Mouse (Mus musculus): Measurements from ENCODE around the gene Twf2. TPM values are rescaled to one million over a fixed set of nuclear protein-coding genes. Genes with fewer than 3 reads are reported as not detected.

Gene Twf2
- total and polyA plus RNA-seq, 3 experiments = 120 to 186 (median 131) TPM

GRCm38 (mm10) chr9:106237878-106238277 lies 35.0 kb downstream of the Twf2 start:
- Histone ChIP-seq H3K9me3 (replicated peaks; ENCODE audit: low read length) (no peaks in the 10 kb centered on the region), H3K4me1 (ENCODE audit: control insufficient read depth in 1 of 2, insufficient read depth in 2 of 2) (peaks cover 10 to 15% of the 10 kb centered on the region in 2 experiments), H3K4me2 (ENCODE audit: insufficient read depth, low read depth, poor library complexity, severe bottlenecking) (no peak overlapping the region), H3K36me3 (replicated peaks in 1 of 2; ENCODE audit: control insufficient read depth in 1 of 2, insufficient read depth in 1 of 2, low read length in 1 of 2) (peaks cover 80 to 98% of the 10 kb centered on the region in 2 experiments), H3K4me3 (replicated peaks in 1 of 3; ENCODE audit: low read depth in 2 of 3, low read length in 2 of 3, poor library complexity in 1 of 3) (no peak overlapping the region), H3K79me2 (replicated peaks; ENCODE audit: control insufficient read depth, extremely low read depth, insufficient read depth, poor library complexity, severe bottlenecking) (no peaks in the 10 kb centered on the region), H3K27ac (ENCODE audit: insufficient read depth, low read depth) (no peak overlapping the region), H3K27me3 (replicated peaks) (no peaks in the 10 kb centered on the region), H3K9ac (ENCODE audit: insufficient read depth, low read depth) (no peak overlapping the region)
- dilution Hi-C loops (cut with MboI; ENCODE audit: extremely low pct_ligation_motif_present, extremely low pct_unique_long_range_greater_than_20kb, low sequenced_read_pairs) (no loop called here), in situ Hi-C loops (cut with MboI; ENCODE audit: low pct_ligation_motif_present, low pct_unique_long_range_greater_than_20kb, low sequenced_read_pairs) (no loop called here)
- DNase-seq (ENCODE audit: extremely low read depth) = no peak
- TF ChIP-seq MYC (IDR thresholded peaks at IDR 0.05; ENCODE audit: low read depth, low read length) = no peak
- no peak for TF ChIP-seq ZKSCAN1 (IDR thresholded peaks at IDR 0.05; ENCODE audit: borderline replicate concordance, low read depth, low read length)
- no peak for TF ChIP-seq SMC3 (IDR thresholded peaks at IDR 0.05; ENCODE audit: low read depth, low read length)
- TF ChIP-seq ETS1 (conservative IDR thresholded peaks at IDR 0.05; ENCODE audit: low read depth, low read length) = no peak
- TF ChIP-seq CHD1 (IDR thresholded peaks at IDR 0.05; ENCODE audit: low read depth, low read length) = no peak
- no peak for TF ChIP-seq USF1 (IDR thresholded peaks at IDR 0.05; ENCODE audit: low read depth, low read length)
- no peak for TF ChIP-seq SIN3A (IDR thresholded peaks at IDR 0.05; ENCODE audit: low read length)
- no peak for TF ChIP-seq NRF1 (IDR thresholded peaks at IDR 0.05; ENCODE audit: low read depth, low read length)
- no peak for TF ChIP-seq MAX (IDR thresholded peaks at IDR 0.05; ENCODE audit: low read length)
- TF ChIP-seq MEF2A (IDR thresholded peaks at IDR 0.05; ENCODE audit: borderline replicate concordance, low read depth, low read length) = no peak
- TF ChIP-seq IRF4 (IDR thresholded peaks at IDR 0.05; ENCODE audit: low read depth, low read length) = no peak
- TF ChIP-seq HCFC1 (IDR thresholded peaks at IDR 0.05; ENCODE audit: low read depth, low read length) = no peak
- TF ChIP-seq RAD21 (IDR thresholded peaks at IDR 0.05; ENCODE audit: low read depth, low read length) = no peak
- no peak for TF ChIP-seq ELF1 (IDR thresholded peaks at IDR 0.05; ENCODE audit: low read depth, low read length)
- no peak for TF ChIP-seq TBP (conservative IDR thresholded peaks at IDR 0.05; ENCODE audit: low read depth, low read length)
- TF ChIP-seq MXI1 (IDR thresholded peaks at IDR 0.05; ENCODE audit: low read depth, low read length) = no peak

DNA sequence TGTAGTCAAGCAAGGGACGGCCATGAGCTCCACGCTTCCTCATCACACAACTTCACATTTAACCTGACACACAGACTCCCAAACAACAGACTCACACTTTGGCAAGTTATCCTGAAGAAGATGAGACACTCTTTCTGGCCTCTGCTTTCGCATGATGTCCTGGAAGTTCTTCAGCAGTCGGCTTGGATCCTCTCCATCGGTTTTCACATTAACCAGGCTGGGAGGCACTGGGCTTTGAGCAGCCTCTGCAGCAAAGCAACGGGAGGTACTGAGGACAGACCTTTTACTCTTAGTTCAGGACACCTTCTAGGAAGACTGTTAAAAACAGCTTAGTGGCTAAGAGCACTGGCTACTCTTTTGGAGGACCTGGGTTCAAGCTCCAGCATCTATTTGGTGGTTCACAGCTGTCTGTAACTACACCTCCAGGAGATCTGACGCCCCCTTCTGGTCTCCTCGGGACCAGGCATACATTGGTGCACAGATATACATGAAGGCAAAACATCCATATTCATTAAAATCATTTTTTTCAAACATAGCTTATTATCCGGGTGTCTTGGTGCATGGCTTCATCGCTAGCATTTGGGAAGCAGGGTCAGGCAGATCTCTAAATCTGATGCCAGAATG lies 38.7 kb downstream of the Twf2 start:
- H3K4me3 ChIP-seq (replicated peaks in 1 of 3; ENCODE audit: low read depth in 2 of 3, low read length in 2 of 3, poor library complexity in 1 of 3) = no peak overlapping the region
- no peaks in the 10 kb centered on the region for H3K27me3 ChIP-seq (replicated peaks)
- no peak overlapping the region for H3K4me2 ChIP-seq (ENCODE audit: insufficient read depth, low read depth, poor library complexity, severe bottlenecking)
- dilution Hi-C loops (cut with MboI; ENCODE audit: extremely low pct_ligation_motif_present, extremely low pct_unique_long_range_greater_than_20kb, low sequenced_read_pairs) = no loop called here
- H3K9ac ChIP-seq (ENCODE audit: insufficient read depth, low read depth) = no peak overlapping the region
- H3K36me3 ChIP-seq (replicated peaks in 1 of 2; ENCODE audit: control insufficient read depth in 1 of 2, insufficient read depth in 1 of 2, low read length in 1 of 2) = peaks cover 61 to 81% of the 10 kb centered on the region in 2 experiments
- peaks cover 0 to 13% of the 10 kb centered on the region in 2 experiments; a peak in 2 of 4 replicates for H3K4me1 ChIP-seq (ENCODE audit: control insufficient read depth in 1 of 2, insufficient read depth in 2 of 2)
- no peak overlapping the region for H3K27ac ChIP-seq (ENCODE audit: insufficient read depth, low read depth)
- TF ChIP-seq E2F4 (IDR thresholded peaks at IDR 0.05; ENCODE audit: insufficient replicate concordance, low read depth, low read length) = no peak
- no peak for TF ChIP-seq TCF12 (IDR thresholded peaks at IDR 0.05; ENCODE audit: low read depth, low read length)
- TF ChIP-seq SMC3 (IDR thresholded peaks at IDR 0.05; ENCODE audit: low read depth, low read length) = peak; percentile 21; the same call in 1 of the 2 replicates
- no peak for TF ChIP-seq CHD2 (IDR thresholded peaks at IDR 0.05; ENCODE audit: low read length)
- no peak for TF ChIP-seq MAX (IDR thresholded peaks at IDR 0.05; ENCODE audit: low read length)
- TF ChIP-seq USF1 (IDR thresholded peaks at IDR 0.05; ENCODE audit: low read depth, low read length) = no peak
- TF ChIP-seq CTCF (conservative IDR thresholded peaks at IDR 0.05 in 1 of 2, IDR thresholded peaks at IDR 0.05 in 1 of 2; ENCODE audit: low read depth in 2 of 2, low read length in 2 of 2) = peak in 1 of 2 experiments; percentile 38; a peak in 2 of 4 replicates
- H3K9me3 ChIP-seq (replicated peaks; ENCODE audit: low read length) = no peaks in the 10 kb centered on the region
- no peak for DNase-seq (ENCODE audit: extremely low read depth)
- peaks cover 5% of the 10 kb centered on the region; the same call in 1 of the 2 replicates for H3K79me2 ChIP-seq (replicated peaks; ENCODE audit: control insufficient read depth, extremely low read depth, insufficient read depth, poor library complexity, severe bottlenecking)
- in situ Hi-C loops (cut with MboI; ENCODE audit: low pct_ligation_motif_present, low pct_unique_long_range_greater_than_20kb, low sequenced_read_pairs) = no loop called here

All from CH12.LX (cell line).